Mouse (Mus musculus) liver, adult 2 months (tissue): ENCODE results near the gene Chrd. TPM values are rescaled to one million over a fixed set of nuclear protein-coding genes. Genes with fewer than 3 reads are reported as not detected.

Experiments used
- DNase-seq: peaks from one replicate; pipeline ENCODE4 v3.0.0-alpha.2; 2011; ENCODE audit warnings: low read depth, low spot score; ENCODE audit errors: extremely low read depth
- H3K27ac ChIP-seq: fragments of 200-500 bp; replicated peaks from 2 replicates; pipeline ENCODE4 v1.5.1; 2012; ENCODE audit warnings: low read depth, mild to moderate bottlenecking, control low read depth, inconsistent platforms, low read length; ENCODE audit not compliant: insufficient read depth
- H3K27me3 ChIP-seq: fragments of 200-500 bp; 2 replicates; pipeline ENCODE4 v1.6.1; 2012; ENCODE audit warnings: mild to moderate bottlenecking, moderate library complexity, low read length, inconsistent platforms; ENCODE audit not compliant: control insufficient read depth, insufficient read depth
- H3K36me3 ChIP-seq: fragments of 200-500 bp; 2 replicates; pipeline ENCODE4 v1.6.1; 2012; ENCODE audit warnings: low read length, inconsistent platforms; ENCODE audit not compliant: control insufficient read depth, insufficient read depth
- H3K4me1 ChIP-seq: fragments of 200-500 bp; 2 replicates; pipeline ENCODE4 v1.6.1; 2011; ENCODE audit warnings: low read length; ENCODE audit not compliant: control insufficient read depth, insufficient read depth
- H3K4me3 ChIP-seq: fragments of 200-500 bp; 2 replicates; pipeline ENCODE4 v1.5.1; 2011; ENCODE audit warnings: low read depth, mild to moderate bottlenecking, control low read depth, low read length, moderate library complexity; ENCODE audit not compliant: insufficient read depth
- H3K79me2 ChIP-seq: fragments of 200-500 bp; 2 replicates; pipeline ENCODE4 v1.6.1; 2012; ENCODE audit warnings: inconsistent platforms, mild to moderate bottlenecking, low read length, moderate library complexity; ENCODE audit not compliant: control insufficient read depth, insufficient read depth
- H3K9ac ChIP-seq: fragments of 200-500 bp; 2 replicates; pipeline ENCODE4 v1.6.1; 2012; ENCODE audit warnings: low read depth, mild to moderate bottlenecking, control low read depth, inconsistent platforms, low read length
- CTCF ChIP-seq: fragments of 200-500 bp; IDR thresholded peaks from 2 replicates; pipeline ENCODE4 v1.5.1; 2011; ENCODE audit warnings: low read depth, low read length, control low read depth
- POLR2A ChIP-seq: fragments of 200-500 bp; IDR thresholded peaks from 2 replicates; pipeline ENCODE4 v1.6.1; 2011; ENCODE audit warnings: low read length, control low read depth; ENCODE audit not compliant: insufficient read depth; ENCODE audit errors: extremely low read depth
- WGBS: fragments of 180-500 bp; shearing (Covaris S2); methylation state at CpG from one replicate; pipeline ENCODE4 v1.1.7; 2018; 5-methylcytosine and 5-hydroxymethylcytosine counted together
- polyA plus RNA-seq: library from polyadenylated mRNA; depleted of rRNA; stranded (reverse); fragments of >200 nt; gene quantifications from 2 replicates; pipeline ENCODE4 v1.2.3, GENCODE M21; 2012
- total RNA-seq: library from RNA; depleted of rRNA; stranded (reverse); fragments of >200 nt; gene quantifications from 2 replicates; pipeline ENCODE4 v1.2.3, GENCODE M21; 2014

Chrd gene
- total and polyA plus RNA-seq, 2 experiments = 3.0 to 14.1 TPM

GRCm38 (mm10) chr16:20712889-20713288, 20.0 kb upstream of the Chrd start:
- H3K9ac ChIP-seq = no peak overlapping the region
- DNase-seq = no peak
- no peak for TF ChIP-seq POLR2A
- TF ChIP-seq CTCF = no peak

GRCm38 (mm10) chr16:20714307-20715080, 18.4 kb upstream of the Chrd start:
- Histone ChIP-seq H3K4me3 (no peak overlapping the region), H3K4me1 (peaks cover 7% of the 10 kb centered on the region), H3K79me2 (no peaks in the 10 kb centered on the region), H3K27ac (no peak overlapping the region), H3K27me3 (no peaks in the 10 kb centered on the region), H3K36me3 (0 out of 2 replicates have a peak, but pooled peaks cover 2% of the 10 kb centered on the region), H3K9ac (no peak overlapping the region)
- 54% methylated on average over 11 of the region's 11 CpGs for WGBS
- TF ChIP-seq POLR2A = no peak
- no peak for TF ChIP-seq CTCF
- DNase-seq = peak; percentile 70

More at GRCm38 (mm10) chr16:20712889-20713288, 20.0 kb upstream of the Chrd start:
- H3K27me3 ChIP-seq = no peaks in the 10 kb centered on the region
- H3K36me3 ChIP-seq = 0 out of 2 replicates have a peak, but pooled peaks cover 2% of the 10 kb centered on the region
- WGBS = 89% methylated on average over 7 of the region's 7 CpGs
- no peak overlapping the region for H3K4me3 ChIP-seq
- no peaks in the 10 kb centered on the region for H3K79me2 ChIP-seq
- H3K27ac ChIP-seq = no peak overlapping the region
- H3K4me1 ChIP-seq = 0 out of 2 replicates have a peak, but pooled peaks cover 3% of the 10 kb centered on the region

DNA sequence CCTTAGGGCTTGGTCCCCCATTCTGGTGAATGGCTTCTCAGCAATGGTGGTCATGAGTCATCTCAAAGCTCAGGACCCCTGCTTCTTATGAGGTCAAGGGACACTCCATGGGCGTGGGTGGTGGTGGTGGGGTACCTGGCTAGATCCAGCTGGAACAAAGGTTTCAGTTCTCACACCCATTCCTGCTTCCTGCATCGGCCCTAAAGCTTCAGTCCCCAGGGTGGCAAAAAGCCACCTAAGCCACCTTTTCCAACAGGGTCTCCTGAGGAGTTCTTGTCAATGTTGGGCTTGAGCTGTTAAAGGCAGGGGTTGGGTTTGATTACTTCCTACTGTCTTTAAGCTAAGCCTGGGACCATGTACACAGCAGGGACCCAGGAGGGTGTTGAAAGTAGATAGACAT, 17.8 kb upstream of the Chrd start:
- Histone ChIP-seq H3K27ac (no peak overlapping the region), H3K79me2 (no peaks in the 10 kb centered on the region), H3K27me3 (no peaks in the 10 kb centered on the region), H3K9ac (peak overlapping the region; percentile 96), H3K4me1 (peaks cover 7% of the 10 kb centered on the region), H3K4me3 (peak overlapping the region; percentile 85), H3K36me3 (0 out of 2 replicates have a peak, but pooled peaks cover 3% of the 10 kb centered on the region)
- TF ChIP-seq POLR2A = no peak
- no peak for TF ChIP-seq CTCF
- no peak for DNase-seq
- WGBS = 61% methylated on average over 2 of the region's 2 CpGs

- Histone ChIP-seq H3K27ac (peak overlapping the region; percentile 97), H3K4me1 (peaks cover 7% of the 10 kb centered on the region), H3K36me3 (peaks cover 6% of the 10 kb centered on the region; the same call in 1 of the 2 replicates), H3K9ac (peak overlapping the region; percentile 96), H3K27me3 (no peaks in the 10 kb centered on the region), H3K79me2 (no peaks in the 10 kb centered on the region), H3K4me3 (peak overlapping the region; percentile 85)
- TF ChIP-seq POLR2A = no peak
- WGBS = 2% methylated on average over 12 of the region's 12 CpGs
- no peak for DNase-seq
These were observed 17.4 kb upstream of the Chrd start for GRCm38 (mm10) chr16:20715566-20715965.

GRCm38 (mm10) chr16:20715976-20716840, 16.7 kb upstream of the Chrd start:
- peak overlapping the region; percentile 99 for H3K27ac ChIP-seq
- peaks cover 6% of the 10 kb centered on the region; the same call in 1 of the 2 replicates for H3K36me3 ChIP-seq
- peaks cover 7% of the 10 kb centered on the region for H3K4me1 ChIP-seq
- peak; percentile 89 for DNase-seq
- H3K79me2 ChIP-seq = no peaks in the 10 kb centered on the region
- no peaks in the 10 kb centered on the region for H3K27me3 ChIP-seq
- TF ChIP-seq POLR2A (peak; percentile 92), CTCF (peak; percentile 16; the same call in 1 of the 2 replicates)
- peak overlapping the region; percentile 85 for H3K4me3 ChIP-seq
- peak overlapping the region; percentile 96 for H3K9ac ChIP-seq
- WGBS = under 1% methylated on average over 66 of the region's 68 CpGs
